Mouse (Mus musculus) neural tube, embryonic 15.5 days (tissue): ENCODE results near the gene Gm10065. TPM values are rescaled to one million over a fixed set of nuclear protein-coding genes. Genes with fewer than 3 reads are reported as not detected.
A peak's percentile ranks its signal among the peaks of the same experiment; 100 is the strongest.

Experiments
- microRNA counts: library from miRNA; unstranded; fragments of <30 nt; microRNA quantifications from one replicate; lab custom pipeline; 2016
- microRNA-seq: library from miRNA; unstranded; fragments of <30 nt; microRNA quantifications from one replicate; pipeline ENCODE4, GENCODE M21; 2017
- polyA plus RNA-seq: library from polyadenylated mRNA; unstranded; fragments of >200 nt; fragmentation: Nextera tagmentation; extraction: Ambion mirVana; gene quantifications from 2 replicates; pipeline ENCODE4 v1.2.1, GENCODE M21; 2015

The Gm10065 gene
- polyA plus RNA-seq, 1 experiment from 2014 or later: not detected

MicroRNA genes within 50 kb of the gene (microRNA counts, 519-probe panel; counts per million panel counts)
- microRNA mmu-miR-1896 (lab: Ali Mortazavi, UCI): 3,006 counts per million, percentile 72 among the panel's probes with 10 or more counts

Small RNA genes within 50 kb of the gene (microRNA-seq; reads per million reads assigned to microRNA genes)
- gene Mir1896: not detected

Other genes with a start within 250 kb of the Gm10065 start
- gene Gpx5, start 186.7 kb downstream of the Gm10065 start, polyA plus RNA-seq: not detected in 2 replicates
- 0.24 and 0.27 TPM in 2 replicates for gene Gpx6, start 167.3 kb downstream of the Gm10065 start, polyA plus RNA-seq
- gene Olfr1367, start 132.5 kb downstream of the Gm10065 start, polyA plus RNA-seq: not detected in 2 replicates
- 12.4 and 13.0 TPM in 2 replicates for gene Zscan12, start 116.6 kb downstream of the Gm10065 start, polyA plus RNA-seq
- 63.5 and 63.7 TPM in 2 replicates for gene Zkscan3, start 76.7 kb downstream of the Gm10065 start, polyA plus RNA-seq
- 3.0 and 3.1 TPM in 2 replicates for gene Pgbd1, start 38.4 kb downstream of the Gm10065 start, polyA plus RNA-seq
- 25.7 TPM in 2 replicates for gene Zscan26, start 25.7 kb downstream of the Gm10065 start, polyA plus RNA-seq
- 3.0 TPM in 2 replicates for gene Nkapl, start 10.9 kb downstream of the Gm10065 start, polyA plus RNA-seq
- 8.7 and 10.0 TPM in 2 replicates for gene Zkscan4, start 534 bp downstream of the Gm10065 start, polyA plus RNA-seq
- 0.24 and 0.41 TPM in 2 replicates for gene AK157302, start 15.8 kb upstream of the Gm10065 start, polyA plus RNA-seq
- gene Gm11273, start 22.0 kb upstream of the Gm10065 start, polyA plus RNA-seq: 8.5 and 9.7 TPM in 2 replicates
- gene Zkscan8, start 51.7 kb upstream of the Gm10065 start, polyA plus RNA-seq: 4.3 and 4.9 TPM in 2 replicates
- gene Olfr1366, start 63.4 kb upstream of the Gm10065 start, polyA plus RNA-seq: 0.08 and 0.11 TPM in 2 replicates
- 0.04 TPM in 2 replicates for gene Olfr1535, start 80.5 kb upstream of the Gm10065 start, polyA plus RNA-seq
- gene Olfr1364, start 102.3 kb upstream of the Gm10065 start, polyA plus RNA-seq: not detected in 2 replicates
- gene Olfr1362, start 134.6 kb upstream of the Gm10065 start, polyA plus RNA-seq: not detected in 2 replicates
- gene Olfr11, start 163.1 kb upstream of the Gm10065 start, polyA plus RNA-seq: 0.04 TPM in 1 of 2 replicates, not detected in the other
- not detected in 2 replicates for gene Olfr1361, start 183.9 kb upstream of the Gm10065 start, polyA plus RNA-seq
- gene Olfr1360, start 198.0 kb upstream of the Gm10065 start, polyA plus RNA-seq: not detected in 2 replicates
- gene Olfr1359, start 218.7 kb upstream of the Gm10065 start, polyA plus RNA-seq: not detected in 2 replicates
- gene Hist1h2bl, start 236.7 kb upstream of the Gm10065 start, polyA plus RNA-seq: not detected in 2 replicates
- gene Hist1h2ai, start 237.0 kb upstream of the Gm10065 start, polyA plus RNA-seq: 7.9 and 9.5 TPM in 2 replicates
- gene Hist1h3h, start 238.2 kb upstream of the Gm10065 start, polyA plus RNA-seq: 3.2 and 5.6 TPM in 2 replicates
- 0.87 and 2.3 TPM in 2 replicates for gene Hist1h2bm, start 242.6 kb upstream of the Gm10065 start, polyA plus RNA-seq